Mouse (Mus musculus): Measurements from ENCODE around the gene Mrps23.

The Mrps23 gene

DNA sequence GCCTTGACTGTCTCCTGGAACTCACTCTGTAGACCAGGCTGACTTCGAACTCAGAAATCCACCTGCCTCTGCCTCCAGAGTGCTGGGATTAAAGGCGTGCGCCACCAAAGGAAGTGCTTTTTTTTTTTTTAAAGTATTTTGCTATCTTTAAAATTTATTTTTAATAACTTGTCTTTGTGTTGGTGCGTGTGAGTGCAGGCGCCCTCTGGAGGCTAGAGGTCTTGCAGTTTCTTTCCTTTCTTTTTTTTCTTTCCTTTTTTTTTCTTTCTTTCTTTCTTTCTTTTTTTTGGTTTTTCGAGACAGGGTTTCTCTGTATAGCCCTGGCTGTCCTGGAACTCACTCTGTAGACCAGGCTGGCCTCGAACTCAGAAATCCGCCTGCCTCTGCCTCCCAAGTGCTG, 2.4 kb downstream of the Mrps23 start:
- in situ Hi-C loops (cut with MboI, MseI): loop anchor here in 1 of 2 experiments (5.0 kb wide), 1 partner anchor 239 kb away; no protein-coding TSS in a partner anchor

DNA sequence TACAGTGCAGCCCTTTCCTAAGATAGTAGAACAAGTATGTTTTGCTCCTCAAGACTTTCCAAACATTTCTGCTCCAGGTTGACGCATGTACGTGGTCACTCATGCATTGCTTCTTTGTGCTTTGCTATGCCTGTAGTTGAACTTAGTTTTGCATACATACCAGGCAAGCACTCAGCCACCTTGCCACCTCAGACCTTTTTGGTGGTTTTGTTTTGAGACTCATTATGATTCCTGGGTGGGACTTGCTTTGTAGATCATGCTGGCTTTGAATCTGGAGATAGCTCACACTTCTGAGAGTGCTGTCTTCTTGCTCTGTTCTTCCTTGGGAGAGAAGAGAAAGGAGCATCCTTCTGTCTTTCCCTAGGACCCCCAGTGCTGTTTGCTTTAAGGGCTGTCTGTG, 3.5 kb downstream of the Mrps23 start:
- in situ Hi-C loops (cut with MboI, MseI): loop anchor here in 1 of 2 experiments (5.0 kb wide), 1 partner anchor 240 kb away; no protein-coding TSS in a partner anchor

DNA sequence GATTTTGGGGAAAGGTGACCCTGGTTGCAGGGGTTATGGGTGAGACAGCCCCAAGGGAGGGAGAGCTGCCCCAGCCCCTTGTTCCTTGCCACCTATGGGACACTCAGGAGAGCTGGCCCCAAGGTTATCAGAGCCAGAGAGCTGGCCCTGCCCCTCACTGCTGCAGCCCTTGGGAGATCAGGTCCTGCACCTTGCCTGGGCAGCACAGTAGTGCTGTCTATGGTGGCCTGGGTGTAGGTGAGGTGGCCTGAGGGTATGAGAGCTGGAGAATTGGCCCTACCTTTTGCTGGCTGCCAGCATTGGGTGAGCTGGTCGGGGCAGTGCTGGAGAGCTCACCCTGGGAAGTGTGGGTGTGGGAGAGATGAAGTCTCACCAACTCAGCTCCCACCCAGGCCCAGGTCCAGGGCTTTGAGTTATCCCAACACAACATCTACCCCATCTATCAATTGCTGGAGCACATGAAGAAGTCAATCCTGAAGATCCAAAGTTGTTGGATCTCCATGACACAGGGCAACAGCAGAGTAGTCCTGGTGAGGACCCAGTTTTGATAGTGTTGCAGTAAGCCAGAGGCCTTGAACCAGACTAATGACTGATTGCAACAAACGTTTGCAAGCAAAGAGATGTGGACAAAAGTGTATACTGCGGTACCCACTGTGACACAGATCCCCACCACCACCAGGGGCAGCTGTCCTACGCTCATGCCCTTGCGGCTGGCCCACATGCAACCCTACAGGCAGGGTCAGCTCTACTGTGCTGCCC, 7.8 kb downstream of the Mrps23 start:
- in situ Hi-C loops (cut with MboI, MseI): loop anchor here in 1 of 2 experiments (10.0 kb wide), 1 partner anchor 613 kb away; no protein-coding TSS in a partner anchor

DNA sequence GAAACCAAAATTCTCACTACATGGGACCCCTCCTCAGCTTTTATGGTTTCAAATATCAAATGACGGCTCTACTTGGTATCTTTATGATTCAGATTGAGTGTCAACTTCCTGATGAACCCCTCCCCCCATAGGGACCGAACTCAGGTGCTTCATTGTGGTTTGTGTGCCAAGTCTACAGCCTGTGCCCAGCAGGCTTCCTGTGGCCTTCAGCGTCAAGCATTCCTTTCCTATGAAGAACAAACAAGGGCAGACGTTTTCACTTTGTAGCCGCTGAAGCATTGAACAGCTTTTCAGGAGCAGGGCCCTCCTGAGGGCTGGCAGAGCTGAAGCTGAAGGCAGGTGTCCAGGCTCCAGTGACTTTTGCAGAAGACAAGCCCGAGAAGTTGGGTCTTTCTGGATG, 9.6 kb downstream of the Mrps23 start:
- in situ Hi-C loops (cut with MboI, MseI): loop anchor here in 1 of 2 experiments (10.0 kb wide), 1 partner anchor 611 kb away; no protein-coding TSS in a partner anchor

DNA sequence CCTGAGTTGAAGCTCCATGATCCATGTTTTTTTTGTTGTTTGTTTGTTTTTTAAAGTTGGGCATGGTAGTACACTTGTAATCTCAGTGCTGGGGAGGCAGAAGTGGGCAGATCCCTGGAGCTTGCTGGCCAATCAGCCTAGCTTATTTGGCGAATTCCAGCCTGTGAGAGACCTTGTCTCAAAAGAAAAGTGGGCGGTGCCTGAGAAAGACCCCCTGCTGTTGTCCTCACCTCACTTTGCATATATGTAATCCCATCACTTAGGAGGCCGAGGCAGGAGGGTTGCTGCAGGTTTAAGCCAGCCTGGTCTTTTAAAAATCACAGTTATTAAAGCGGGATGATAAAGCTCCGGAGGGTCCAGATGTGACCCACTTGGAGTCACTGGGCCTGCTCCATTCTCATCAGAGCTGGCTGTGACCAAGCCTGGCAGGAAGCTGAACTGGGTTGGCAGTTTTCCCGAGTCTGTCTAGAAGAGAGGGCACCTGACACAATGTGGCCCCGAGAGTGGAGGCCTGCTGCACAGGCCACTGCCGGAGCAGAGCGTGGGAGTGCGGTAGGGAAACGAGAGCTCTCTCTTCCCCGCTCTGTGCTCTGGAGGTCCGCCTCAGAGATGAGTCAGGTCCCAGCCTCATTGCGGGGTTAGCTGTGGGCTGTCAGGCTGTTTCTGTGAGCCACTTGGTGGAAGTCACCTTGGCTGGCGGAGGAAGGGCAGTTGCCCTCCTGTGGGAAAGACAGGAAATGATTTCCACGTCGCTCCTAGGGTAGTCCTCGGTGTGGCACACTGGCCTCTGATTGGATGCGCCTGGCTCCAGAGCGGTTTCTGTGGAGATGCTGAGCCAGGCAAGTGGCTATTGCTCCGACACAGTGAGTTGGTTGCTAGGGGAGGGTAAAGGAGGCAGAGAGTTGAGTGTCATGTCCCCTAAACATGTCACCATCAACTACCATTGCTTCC, 11.0 kb downstream of the Mrps23 start:
- in situ Hi-C loops (cut with MboI, MseI): loop anchor here in 1 of 2 experiments (5.0 to 10.0 kb wide), 2 partner anchors 47 to 610 kb away; no protein-coding TSS in a partner anchor

DNA sequence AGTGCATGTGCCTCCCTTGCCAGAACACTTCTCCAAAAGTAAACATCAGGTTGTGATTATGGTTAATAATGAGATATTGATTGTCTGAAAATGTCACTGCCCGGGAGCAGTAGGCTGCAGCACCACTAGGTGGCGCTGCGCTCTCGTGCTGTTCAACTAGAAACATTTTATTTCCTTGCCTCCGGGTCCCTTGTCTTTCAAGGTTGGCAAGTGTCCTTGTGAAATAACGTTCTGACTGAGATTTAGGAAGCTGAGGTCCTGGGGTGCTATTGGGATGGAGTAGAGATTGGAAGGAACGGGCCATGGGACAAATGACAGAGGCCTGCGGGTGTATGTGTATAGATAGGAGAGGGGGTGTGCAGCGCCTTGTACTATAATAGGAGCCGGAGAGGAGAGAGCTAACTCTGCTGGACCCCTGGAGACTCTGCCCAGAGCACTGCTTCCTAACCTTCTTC, 12.1 kb downstream of the Mrps23 start:
- in situ Hi-C loops (cut with MboI, MseI): loop anchor here in 1 of 2 experiments (5.0 to 10.0 kb wide), 2 partner anchors 46 to 609 kb away; no protein-coding TSS in a partner anchor

DNA sequence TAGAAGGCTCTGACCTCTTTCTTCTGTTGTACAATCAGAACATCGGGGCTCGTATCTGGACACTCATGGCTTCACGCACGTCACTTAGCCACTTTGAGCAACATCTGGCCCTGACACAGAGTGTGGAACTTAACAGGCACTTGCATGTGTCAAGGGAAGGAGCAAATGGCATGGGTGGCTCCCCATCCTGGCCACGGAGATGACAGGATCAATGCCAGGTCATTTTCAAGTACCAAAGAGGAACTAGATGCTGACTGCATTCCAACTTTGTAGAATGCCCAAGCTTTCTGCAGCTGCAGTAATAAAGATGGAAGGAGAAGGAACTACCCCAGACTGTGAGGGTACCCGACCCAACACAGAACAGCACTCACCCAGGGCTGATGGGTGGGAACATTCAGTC, 14.0 kb downstream of the Mrps23 start:
- in situ Hi-C loops (cut with MboI, MseI): loop anchor here in 1 of 2 experiments (5.0 to 10.0 kb wide), 2 partner anchors 44 to 607 kb away; no protein-coding TSS in a partner anchor

DNA sequence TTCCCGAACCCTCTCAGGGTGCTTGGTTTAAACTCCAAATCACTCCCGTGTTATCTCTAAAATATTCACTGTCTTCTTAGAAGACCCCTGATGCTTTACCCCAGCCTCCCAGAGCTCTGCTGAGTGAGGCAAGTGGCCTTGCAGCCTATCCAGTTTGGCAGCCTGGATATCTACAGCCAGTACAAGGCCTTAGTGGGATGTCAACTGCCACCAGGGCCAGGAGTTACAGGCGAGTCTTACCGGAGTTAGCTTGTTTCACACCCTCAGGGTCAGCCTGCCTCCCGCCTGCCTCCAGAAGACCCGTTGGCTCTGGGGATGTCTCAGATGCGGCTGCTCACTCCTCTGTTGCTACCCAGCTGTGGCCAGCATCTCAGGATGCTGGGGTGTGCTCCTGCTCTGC, 14.4 kb downstream of the Mrps23 start:
- in situ Hi-C loops (cut with MboI, MseI): loop anchor here in 1 of 2 experiments (5.0 to 10.0 kb wide), 2 partner anchors 44 to 606 kb away; no protein-coding TSS in a partner anchor

DNA sequence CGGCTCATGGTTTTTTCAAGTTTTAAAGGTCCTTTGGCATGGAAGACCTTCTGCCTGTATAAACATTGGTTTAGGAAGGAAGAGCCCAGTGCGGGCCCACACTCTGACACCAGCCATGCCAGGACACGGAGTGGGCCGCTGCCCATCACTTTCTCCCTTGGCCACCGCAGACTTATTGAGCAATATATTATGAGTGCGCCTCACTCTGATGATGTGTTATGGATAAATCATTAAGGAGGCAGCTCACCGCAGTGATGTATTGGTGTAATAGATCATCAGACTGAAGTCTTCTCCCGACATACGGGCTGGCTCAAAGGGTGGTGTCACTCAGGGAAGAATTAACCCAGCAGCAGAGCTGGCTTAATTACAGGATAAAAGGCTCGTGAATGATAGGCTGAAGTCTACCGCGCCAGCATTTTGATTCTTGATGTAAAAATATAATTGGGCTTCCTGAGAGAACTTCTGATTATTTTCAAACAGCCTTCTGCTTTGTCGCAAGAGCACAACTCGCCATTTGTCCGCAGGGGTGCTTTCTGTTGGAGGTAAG, 17.8 kb downstream of the Mrps23 start:
- in situ Hi-C loops (cut with MboI, MseI): no loop called here

DNA sequence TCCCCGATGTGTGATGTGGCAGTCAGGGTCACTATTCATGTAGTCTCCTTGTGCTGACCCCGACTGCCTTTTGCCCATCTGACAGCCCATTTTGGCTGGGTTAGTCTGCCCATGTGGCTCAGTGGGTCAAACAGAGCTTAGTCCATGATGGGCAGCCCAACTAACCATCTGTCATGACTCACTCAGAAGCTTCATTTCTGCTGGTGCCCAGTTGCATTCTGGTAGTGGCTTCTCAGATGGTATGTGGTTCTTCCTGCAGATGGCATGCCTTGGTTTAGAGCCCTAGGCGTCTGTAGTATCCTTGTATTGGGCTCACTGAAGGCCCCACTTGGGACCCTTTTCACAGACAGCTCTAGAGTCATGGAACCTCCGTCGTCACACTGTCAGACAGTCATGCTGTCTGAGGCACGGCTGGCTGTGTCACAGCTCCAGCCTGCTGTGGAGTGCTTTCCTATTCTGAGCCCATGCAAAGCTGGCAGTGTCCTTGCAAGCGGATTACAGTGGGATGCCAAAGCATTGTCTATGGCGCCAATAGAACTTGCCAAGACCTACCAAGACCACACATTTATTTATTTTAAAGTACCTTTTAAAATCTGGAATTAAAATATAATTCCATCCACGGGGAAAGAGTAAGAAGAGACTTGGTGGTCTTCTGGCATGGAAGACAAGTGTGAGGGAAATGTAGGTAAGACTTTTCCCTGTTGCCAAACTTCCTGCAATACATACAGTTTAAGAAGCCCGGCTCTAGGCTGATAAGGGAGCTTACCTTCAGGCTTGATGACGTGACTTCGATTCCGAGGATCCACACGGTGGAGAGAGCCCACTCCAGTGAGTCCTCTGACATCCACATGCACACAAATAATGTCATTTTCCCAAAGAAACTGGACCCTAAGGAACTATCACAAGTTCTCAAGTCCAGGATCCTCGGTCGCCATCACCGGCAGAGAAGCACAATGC, 23.1 kb downstream of the Mrps23 start:
- in situ Hi-C loops (cut with MboI, MseI): no loop called here

DNA sequence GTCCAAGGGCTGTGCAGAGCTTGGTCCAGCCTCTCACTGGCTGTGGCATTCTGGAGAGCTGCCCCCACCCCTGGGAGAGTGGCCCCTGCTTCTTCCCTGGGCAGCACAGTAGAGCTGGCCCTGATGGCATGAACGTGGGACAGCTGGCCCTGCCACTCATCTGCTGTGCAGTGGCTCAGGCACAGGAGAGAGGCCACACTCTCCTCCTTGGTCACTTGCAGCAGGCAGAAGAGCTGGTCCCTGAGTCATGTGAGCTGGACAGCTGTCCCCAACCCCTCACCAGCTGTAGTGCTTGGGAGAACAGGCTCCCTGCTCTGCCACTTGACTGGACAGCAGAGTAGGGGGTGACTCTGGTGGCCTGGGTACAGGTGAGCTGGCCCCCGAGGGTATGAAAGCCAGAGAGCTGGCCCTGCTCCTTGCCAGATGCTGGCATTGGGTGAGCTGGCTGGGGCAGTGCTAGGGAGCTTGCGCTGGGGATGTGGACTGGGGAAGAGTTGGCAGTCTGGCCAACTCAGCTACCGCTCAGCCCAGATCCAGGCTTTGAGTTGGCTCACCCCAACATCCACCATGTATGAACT, 27.1 kb downstream of the Mrps23 start:
- in situ Hi-C loops (cut with MboI, MseI): no loop called here

DNA sequence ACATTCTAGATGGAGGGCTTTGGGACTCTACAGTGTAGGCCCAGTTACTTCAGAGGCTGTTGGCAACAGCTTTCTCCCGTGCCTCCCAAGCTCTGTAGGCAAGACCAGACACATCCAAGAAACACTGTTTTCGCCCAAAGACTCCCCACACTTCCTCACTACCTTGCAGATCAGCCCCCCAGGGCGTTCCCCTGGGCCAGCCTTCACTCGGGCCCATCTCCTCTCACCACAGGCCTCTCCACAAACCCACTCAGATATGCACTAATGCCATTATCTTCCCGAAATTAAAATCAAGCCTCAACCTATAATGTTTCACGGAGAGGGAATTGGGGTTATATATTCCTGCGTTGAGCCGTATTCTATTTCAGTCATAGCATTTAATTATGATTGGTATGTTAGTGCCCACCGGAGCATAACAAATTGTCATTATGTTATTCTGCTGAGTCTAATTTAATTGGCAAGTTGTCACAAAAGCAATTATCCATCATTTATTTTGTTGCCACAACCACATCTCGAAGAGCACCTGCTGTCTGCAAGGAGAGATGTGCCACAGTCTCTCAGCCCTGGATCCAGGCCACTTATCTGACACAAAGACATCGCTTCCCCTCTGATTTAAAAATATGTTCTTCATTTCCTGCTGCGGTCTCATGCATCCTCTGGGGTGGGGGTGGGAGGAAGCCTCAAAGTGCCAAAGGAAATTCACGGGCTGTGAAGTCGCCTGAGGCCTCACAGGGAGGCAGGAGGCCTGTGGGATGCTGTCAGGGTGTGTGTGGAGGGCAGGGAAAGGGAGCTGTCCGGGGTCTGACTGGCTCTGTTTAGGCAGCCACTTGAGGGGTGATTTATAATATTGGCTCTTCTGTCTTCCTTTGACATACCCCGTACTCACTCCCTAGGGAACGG, 29.6 kb downstream of the Mrps23 start:
- in situ Hi-C loops (cut with MboI, MseI): no loop called here

DNA sequence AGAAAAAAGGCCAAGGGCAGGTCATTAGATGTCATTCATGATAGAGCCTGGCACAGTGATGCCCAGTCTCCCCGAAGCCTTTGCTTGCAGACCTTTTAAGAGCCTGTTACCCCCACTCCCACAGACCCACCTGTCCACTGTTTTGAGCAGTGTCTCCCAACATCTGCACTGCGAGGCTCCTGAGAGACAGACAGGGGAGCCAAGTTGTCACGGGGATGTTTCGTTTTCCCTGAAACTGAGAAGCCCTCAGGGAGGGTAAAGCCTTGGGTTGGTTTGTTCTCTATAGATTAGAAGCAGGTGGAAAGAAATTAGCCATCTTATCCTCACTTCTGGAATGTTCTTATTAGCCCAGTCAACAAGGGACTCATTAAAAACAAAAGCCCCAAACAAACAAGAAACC, 30.6 kb downstream of the Mrps23 start:
- in situ Hi-C loops (cut with MboI, MseI): no loop called here

DNA sequence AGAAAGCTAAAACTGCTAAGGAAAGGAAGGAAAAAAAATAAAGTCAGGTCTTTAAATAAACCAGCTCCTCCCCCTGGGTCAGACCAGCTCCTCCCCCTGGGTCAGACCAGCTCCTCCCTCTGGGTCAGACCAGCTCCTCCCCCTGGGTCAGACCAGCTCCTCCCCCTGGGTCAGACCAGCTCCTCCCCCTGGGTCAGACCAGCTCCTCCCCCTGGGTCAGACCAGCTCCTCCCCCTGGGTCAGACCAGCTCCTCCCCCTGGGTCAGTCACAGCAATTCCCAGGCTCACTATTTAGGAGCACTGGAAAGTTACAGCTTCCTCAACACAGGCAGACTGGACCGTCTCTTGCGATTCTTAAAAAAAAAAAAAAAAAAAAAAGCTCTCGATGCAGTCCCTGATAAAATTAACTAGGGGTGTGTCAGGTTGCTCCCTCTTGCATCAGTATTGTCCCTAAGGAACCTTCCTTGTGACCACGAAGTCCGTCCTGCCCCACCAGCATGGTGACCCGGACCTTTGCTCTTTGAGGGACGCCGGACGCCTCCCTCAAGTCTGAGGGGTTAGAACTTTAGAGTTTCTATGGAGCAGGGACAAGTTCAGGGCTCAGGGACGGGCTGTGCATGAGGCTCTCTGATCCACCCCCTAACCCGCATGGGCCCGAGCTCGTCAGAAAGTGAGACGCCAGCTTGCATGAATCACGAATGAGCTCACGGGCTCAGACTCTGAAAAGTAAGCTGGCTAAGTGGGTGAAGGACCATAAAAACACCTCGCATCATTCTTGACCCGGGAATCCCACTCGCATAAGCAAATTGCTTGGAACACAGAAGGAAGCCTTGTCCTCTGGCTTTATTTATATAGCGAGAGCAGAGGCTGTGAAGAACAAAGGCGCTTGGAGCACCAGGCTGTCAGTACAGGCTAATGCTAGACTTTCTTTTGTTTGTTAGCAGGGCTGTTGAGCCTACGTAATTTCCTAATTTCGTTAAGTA, 31.3 kb downstream of the Mrps23 start:
- in situ Hi-C loops (cut with MboI, MseI): no loop called here

DNA sequence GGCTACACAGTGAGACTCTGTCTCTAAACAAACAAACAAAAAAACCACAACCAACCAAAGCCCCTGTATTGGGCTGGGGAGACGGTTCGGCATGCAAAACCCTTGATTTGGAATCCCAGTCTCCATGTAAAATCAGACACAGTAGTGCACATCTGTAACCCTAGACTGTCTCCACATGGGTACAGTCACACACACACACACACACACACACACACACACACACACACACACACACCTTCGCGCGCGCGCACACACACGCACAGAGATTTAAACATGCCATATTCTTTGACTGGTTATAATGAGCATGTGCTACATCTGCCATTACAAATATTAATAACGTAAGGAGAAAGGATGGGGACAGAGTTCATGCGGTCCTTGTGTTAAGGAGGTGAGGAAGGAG, 36.1 kb downstream of the Mrps23 start:
- in situ Hi-C loops (cut with MboI, MseI): no loop called here

DNA sequence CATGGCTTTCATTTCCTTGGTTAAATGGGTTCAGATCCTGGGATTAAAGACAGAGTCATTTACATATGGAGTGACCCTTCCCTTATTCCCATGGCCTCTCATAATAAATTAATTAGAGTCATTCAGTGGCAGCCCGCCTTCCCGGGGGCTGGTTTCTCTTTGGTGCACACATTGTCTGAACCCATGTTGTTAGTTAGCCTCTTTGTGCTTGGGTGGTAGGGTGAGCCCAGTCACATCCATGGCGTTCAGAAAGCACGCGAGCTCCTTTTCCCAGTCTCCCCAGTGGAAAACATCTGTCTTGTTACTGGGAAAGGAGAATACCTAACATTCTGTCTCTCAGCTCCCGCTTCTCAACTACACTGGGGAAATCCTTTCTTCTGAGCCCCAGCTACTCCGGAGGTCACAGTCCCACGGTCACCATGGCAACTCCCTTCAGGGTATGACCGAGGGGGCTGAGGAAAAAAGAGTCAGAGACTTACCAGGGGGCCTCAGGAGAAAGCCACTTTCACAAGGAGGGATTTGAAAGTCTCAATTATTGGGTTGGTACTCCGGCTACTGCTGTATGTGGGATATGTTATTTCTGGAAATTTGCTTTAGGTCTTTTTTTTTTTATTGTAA, 36.7 kb downstream of the Mrps23 start:
- in situ Hi-C loops (cut with MboI, MseI): no loop called here
